Mouse (Mus musculus) lung, adult 18-20 months (tissue): ENCODE results near the gene Pkhd1.
A peak's percentile ranks its signal among the peaks of the same experiment; 100 is the strongest.
"Not testable (repeated sequence)": the region's sequence is repeated elsewhere in the genome, so short reads cannot be mapped to it uniquely, and the experiment has no call there.

ENCODE experiments used
- DNase-seq, 2 experiments: peaks; one replicate each; pipeline ENCODE4 v3.0.0; 2022; ENCODE audit warnings: mixed read lengths in 2 of 2

Gene Pkhd1

DNA sequence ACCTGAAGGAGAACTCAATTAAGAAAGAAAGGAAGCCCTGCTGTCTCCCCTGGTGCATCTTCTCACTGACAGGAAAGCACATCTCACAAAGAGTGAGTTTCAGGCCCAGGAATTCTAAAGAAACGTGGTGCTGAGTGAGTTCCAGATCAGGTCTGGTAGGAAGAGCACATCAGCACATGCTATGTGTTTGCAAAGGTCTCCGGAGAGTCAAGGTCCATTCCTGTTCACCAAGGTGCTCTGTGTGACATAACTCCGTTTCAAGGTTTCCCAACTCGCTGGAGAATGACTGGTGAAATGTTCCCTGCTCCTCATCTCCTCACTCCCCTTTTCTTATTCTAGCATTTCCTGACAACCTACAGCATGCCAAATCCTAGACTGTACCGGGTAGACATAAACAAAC is 357.5 kb downstream of the Pkhd1 start:
- DNase-seq: no peak

- DNase-seq: no peak
These were observed 369.7 kb downstream of the Pkhd1 start for GRCm38 (mm10) chr1:20248169-20248568.

- DNase-seq: no peak
These were observed 401.2 kb downstream of the Pkhd1 start for GRCm38 (mm10) chr1:20216681-20217080.

DNA sequence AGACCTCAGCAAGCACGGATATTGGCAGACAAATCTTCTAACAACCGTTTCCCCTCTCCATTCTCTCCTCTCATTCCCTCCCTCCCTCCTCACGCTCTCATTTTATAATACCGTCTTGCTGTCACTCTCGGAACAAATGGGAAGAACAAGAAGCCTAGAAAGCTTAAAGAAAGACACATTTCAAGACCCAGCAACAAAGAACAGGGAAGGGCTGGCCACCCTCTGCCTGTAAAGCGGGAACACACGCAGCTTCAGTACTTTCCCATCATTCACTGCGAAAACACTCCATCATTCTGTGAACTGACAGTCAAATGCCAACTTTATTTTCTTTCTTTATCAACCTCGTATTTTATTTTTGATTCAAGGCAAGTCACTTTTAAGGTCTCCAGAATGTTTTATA is 427.4 kb downstream of the Pkhd1 start:
- no peak for DNase-seq

GRCm38 (mm10) chr1:20180157-20180556 is 437.7 kb downstream of the Pkhd1 start:
- no peak for DNase-seq

DNA sequence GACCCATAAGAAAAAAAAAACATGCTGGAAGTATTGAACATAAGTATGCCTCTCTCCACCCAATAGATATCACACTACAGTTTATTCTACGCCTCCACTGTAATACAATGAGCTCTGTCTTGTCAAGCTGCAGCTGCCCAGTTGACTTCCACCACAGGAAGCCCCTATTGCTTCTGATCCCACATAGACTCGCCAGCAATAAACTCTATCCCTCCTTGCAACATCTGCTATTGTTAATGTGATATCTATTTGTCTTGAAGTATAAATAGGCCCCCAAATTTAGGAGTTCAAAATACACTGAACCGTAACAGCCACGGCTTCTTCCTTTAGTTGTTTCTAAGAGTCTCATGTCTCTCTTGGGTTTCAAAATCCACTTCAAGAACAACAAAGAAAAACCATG is 446.7 kb downstream of the Pkhd1 start:
- no peak for DNase-seq

- DNase-seq: not testable (repeated sequence)
These were observed 467.2 kb downstream of the Pkhd1 start for GRCm38 (mm10) chr1:20150627-20151026.

DNA sequence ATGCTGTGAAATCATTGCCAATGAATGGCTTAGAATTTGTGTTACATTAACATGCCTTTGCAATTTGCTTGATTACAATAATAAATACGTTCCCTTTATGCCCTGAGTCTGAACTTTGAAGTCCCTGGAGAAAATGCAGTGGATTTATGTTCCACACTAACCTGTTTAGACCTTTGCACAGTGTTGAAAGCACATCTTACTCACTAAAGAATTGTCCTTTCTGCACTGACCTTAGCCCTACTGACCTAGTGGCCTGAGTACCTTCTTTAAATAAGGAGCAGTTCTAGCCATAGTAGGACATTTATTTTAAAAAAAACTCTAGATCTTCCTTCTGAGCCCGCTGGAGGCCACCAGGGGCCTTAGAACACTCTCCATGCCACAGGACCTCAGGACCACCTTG is 467.8 kb downstream of the Pkhd1 start:
- DNase-seq: no peak

DNA sequence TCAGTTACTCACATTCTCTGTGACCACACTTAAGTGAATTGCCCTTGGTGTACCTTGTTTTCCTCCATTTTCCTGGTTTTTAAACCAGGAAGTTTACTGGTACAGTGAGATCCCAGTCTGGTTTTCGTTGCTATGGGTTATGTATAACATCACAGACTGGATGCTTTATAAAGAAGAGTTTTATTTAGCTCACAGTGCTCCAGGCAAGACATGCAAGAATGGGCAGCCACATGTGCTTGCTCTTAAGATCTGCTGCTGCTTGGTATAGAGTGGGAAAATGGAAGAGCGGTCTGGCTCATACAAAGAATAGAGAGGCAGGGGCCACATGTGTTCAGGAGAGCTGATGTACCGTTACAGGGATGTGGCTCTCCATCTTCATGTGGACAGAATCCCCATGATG is 481.7 kb downstream of the Pkhd1 start:
- no peak for DNase-seq

GRCm38 (mm10) chr1:20135065-20135618 is 482.7 kb downstream of the Pkhd1 start:
- no peak for DNase-seq

DNA sequence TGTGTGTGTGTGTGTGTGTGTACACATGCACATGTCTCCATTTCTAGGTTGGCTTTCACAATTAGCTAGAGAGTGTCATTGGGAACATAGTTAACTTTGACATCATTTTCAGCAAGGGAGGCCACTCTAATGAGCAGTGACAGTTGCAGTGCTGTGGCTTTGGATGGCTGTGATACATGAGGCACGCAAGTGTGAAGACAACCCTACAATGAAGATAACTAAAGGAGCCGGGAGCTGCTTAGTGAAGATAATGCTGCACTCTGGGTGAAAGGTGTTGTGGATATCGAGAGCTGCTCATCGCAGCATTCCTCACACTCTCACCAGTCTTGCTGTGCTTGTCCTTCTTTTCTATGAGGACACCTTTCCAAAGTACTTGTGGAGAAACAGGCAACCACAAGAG is 484.2 kb downstream of the Pkhd1 start:
- no peak for DNase-seq

DNA sequence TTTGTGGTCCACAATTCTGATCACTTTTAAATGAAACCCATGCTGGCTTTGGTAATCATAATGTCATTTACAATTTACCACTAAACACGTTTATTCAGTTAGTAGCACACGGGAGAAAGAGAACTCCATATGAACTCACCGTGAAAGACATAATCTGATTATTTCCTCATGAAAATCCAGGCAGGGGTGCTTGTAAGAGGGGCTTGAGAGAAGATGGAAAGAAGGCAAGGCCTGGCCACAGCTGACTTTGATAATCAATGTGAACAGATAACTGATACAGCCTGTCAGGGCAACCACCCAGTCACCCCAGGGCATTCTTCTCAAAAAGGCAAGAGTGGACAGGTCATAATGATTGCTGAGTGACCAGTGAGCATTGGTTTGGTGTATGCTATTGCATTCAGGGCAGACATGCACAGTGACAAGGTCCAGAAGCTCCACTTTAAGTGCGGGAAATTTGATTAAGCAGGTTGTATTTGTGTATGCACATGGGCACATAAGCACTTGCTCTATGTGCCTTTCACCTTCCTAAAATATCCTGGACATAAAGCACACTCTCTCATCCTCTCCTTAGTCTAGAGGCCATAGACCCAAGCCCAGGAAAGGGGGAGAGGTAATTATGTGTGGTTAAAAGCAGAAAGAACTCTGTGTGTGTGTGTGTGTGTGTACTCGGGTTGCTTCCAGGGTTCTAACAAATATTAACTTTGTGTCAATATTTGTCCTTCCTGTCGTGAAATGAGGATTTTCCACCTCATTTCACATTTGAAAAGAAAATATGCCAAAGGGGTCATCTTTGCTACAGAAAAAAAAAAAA is 485.9 kb downstream of the Pkhd1 start:
- no peak for DNase-seq

GRCm38 (mm10) chr1:20117331-20117730 is 500.5 kb downstream of the Pkhd1 start:
- DNase-seq: no peak

DNA sequence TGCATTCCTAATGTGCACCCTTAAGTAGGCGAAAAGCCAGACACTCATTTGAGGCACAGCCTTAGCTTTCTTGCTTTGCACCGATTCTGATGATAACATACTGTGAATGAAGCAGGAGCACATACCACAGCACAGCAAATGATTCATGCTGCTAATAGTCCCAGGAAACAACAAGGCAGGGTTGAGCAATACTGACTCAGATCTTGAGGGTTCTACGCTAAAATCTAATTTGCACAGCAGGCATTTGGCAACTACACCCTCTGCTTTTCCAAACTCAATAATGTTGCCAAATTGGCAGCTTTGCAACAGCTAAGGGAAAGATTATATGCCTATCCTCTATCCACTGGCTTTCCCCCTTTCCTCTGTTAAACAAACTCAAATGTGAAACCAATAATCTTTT is 548.1 kb downstream of the Pkhd1 start:
- peak; percentile 2 to 25 for DNase-seq

GRCm38 (mm10) chr1:20058245-20058644 is 559.6 kb downstream of the Pkhd1 start:
- peak; percentile 9 to 11 for DNase-seq

DNA sequence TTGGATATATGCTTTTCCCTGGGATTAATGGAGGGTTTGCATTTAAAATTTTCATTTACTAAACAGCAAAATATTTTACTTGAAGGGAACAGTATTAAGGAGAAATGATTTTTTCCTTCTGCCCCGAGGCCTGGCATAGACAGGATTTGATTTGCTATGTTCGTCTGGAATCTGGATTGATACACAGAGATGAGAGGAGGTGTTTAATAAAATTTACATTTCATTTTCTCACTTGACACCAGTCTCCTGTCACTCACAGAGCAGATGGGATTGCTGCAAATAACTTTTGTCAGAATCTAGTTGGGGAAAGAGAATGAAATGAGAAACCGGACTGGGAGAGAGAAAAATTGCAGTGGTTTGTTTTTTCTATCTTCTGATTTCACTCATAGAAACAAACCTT is 578.5 kb downstream of the Pkhd1 start:
- DNase-seq: no peak

DNA sequence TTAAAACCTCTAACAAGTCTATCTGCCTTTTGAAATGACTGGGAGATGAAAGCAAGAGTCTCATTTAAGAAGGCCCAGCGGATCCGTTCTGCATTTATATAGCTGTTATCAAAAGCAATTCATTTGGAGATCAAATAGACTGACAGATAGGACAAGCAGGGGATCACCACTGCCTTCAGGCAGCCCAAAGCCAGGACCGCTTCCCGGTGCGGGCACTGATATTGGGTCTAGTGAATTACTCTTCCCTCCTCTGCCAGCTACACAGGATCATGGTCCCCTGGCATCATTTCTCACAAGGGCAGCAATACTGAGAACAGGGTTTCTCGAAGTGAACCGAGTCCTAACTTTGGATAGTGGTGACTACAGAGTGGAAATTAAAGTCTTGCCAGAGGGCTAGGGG is 582.6 kb downstream of the Pkhd1 start:
- no peak for DNase-seq

- DNase-seq: no peak
These were observed 599.5 kb downstream of the Pkhd1 start for GRCm38 (mm10) chr1:20018198-20018925.

DNA sequence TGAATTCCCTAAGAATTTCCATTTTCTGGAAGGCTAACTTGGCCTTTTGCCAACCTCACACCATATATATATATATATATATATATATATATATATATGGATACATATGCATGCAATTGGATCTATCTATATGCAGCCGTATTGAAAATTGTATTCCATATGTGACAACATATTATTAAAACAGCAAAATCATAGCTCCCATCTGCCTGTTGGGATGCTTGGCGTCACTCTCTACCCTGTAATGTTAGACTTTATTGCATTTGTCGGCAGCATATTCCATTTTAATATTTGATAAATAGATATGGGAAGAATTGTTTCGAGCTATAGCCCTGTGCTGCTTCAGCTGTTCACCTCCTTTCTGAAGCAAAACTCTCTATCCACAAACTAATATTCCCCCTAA is 600.2 kb downstream of the Pkhd1 start:
- no peak for DNase-seq
